Mouse (Mus musculus): ENCODE results near the gene Tlx2. TPM values are rescaled to one million over a fixed set of nuclear protein-coding genes. Genes with fewer than 3 reads are reported as not detected.

The Tlx2 gene
- polyA plus RNA-seq, 1 experiment = not detected

GRCm38 (mm10) chr6:83111510-83112136, 41.5 kb upstream of the Tlx2 start:
- H3K4me3 ChIP-seq (ENCODE audit: insufficient read depth, low read length) = no peak overlapping the region
- H3K27ac ChIP-seq (ENCODE audit: insufficient read depth, low read depth, low read length) = no peak overlapping the region
- TF ChIP-seq POLR2A (IDR thresholded peaks at IDR 0.05; ENCODE audit: borderline replicate concordance, low read depth, low read length) (no peak), CTCF (IDR thresholded peaks at IDR 0.05; ENCODE audit: low read depth, low read length) (no peak)
- H3K4me1 ChIP-seq (ENCODE audit: control insufficient read depth, insufficient read depth, low read length) = peaks cover 14% of the 10 kb centered on the region

- TF ChIP-seq CTCF (IDR thresholded peaks at IDR 0.05; ENCODE audit: low read depth, low read length) = no peak
- TF ChIP-seq POLR2A (IDR thresholded peaks at IDR 0.05; ENCODE audit: borderline replicate concordance, low read depth, low read length) = no peak
- H3K4me3 ChIP-seq (ENCODE audit: insufficient read depth, low read length) = peak within 1 kb of the TSS; percentile 89
- H3K27ac ChIP-seq (ENCODE audit: insufficient read depth, low read depth, low read length) = peak within 1 kb of the TSS; percentile 70
- H3K4me1 ChIP-seq (ENCODE audit: control insufficient read depth, insufficient read depth, low read length) = peaks cover 7% of the 10 kb centered on the region
Measured at GRCm38 (mm10) chr6:83108762-83109668, 38.9 kb upstream of the Tlx2 start, which contains the start of gene Mrpl53. Mrpl53 (plus strand) TSS chr6:83109040.

- H3K27ac ChIP-seq (ENCODE audit: insufficient read depth, low read depth, low read length) = no peak overlapping the region
- H3K4me3 ChIP-seq (ENCODE audit: insufficient read depth, low read length) = peak overlapping the region; percentile 89
- peaks cover 10% of the 10 kb centered on the region for H3K4me1 ChIP-seq (ENCODE audit: control insufficient read depth, insufficient read depth, low read length)
- TF ChIP-seq CTCF (IDR thresholded peaks at IDR 0.05; ENCODE audit: low read depth, low read length) (peak; percentile 54; the same call in 1 of the 2 replicates), POLR2A (IDR thresholded peaks at IDR 0.05; ENCODE audit: borderline replicate concordance, low read depth, low read length) (no peak)
Measured at GRCm38 (mm10) chr6:83107566-83108400, 37.7 kb upstream of the Tlx2 start.

DNA sequence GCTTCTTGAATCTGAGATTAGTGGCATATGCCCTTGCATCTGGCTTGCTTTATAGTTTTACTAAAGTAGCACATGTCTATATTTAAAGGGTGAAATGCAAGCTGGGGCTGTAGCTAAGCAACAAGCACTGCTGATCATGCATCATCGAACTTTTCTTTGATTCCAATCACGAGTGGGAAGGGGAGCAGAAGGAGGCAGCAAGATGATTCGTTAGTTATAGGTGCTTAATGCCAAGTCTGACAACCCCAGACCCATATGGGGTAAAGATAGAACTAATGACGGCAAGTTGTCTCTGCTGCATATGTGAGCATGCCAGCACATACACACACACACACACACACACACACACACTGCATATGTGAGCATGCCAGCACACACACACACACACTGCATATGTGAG, 34.1 kb upstream of the Tlx2 start:
- Histone ChIP-seq H3K27ac (ENCODE audit: insufficient read depth, low read depth, low read length) (no peak overlapping the region), H3K4me1 (ENCODE audit: control insufficient read depth, insufficient read depth, low read length) (peaks cover 13% of the 10 kb centered on the region), H3K4me3 (ENCODE audit: insufficient read depth, low read length) (no peak overlapping the region)
- TF ChIP-seq POLR2A (IDR thresholded peaks at IDR 0.05; ENCODE audit: borderline replicate concordance, low read depth, low read length) = no peak
- TF ChIP-seq CTCF (IDR thresholded peaks at IDR 0.05; ENCODE audit: low read depth, low read length) = no peak

DNA sequence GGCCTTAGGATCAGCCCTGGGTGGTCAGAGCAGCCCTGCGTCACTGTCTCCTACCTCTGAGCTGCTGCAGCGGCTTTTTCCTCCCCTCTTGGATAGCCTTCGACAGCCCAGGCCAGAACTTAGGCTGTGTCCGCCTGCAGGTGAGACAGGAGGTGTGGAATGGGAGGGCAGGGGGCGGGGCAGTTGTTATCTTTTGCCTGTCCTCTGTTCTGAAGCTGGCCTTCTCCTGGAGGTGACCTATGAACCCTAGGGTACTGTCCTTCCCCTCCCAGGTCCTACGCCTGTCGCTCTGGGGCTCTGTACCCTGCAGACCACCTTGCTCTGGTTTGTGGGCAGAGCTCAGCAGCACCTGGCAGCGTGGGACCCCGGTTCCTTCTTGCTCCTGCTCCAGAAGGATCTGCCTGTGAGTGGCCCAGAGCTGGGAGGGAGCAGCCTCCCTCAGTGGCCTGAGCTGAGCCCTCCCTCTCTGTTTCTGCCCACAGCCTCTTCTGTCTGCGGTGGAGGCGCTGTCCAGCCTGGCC, 33.1 kb upstream of the Tlx2 start:
- H3K4me1 ChIP-seq (ENCODE audit: control insufficient read depth, insufficient read depth, low read length) = peaks cover 13% of the 10 kb centered on the region
- TF ChIP-seq CTCF (IDR thresholded peaks at IDR 0.05; ENCODE audit: low read depth, low read length) (no peak), POLR2A (IDR thresholded peaks at IDR 0.05; ENCODE audit: borderline replicate concordance, low read depth, low read length) (no peak)
- no peak overlapping the region for H3K4me3 ChIP-seq (ENCODE audit: insufficient read depth, low read length)
- no peak overlapping the region for H3K27ac ChIP-seq (ENCODE audit: insufficient read depth, low read depth, low read length)

DNA sequence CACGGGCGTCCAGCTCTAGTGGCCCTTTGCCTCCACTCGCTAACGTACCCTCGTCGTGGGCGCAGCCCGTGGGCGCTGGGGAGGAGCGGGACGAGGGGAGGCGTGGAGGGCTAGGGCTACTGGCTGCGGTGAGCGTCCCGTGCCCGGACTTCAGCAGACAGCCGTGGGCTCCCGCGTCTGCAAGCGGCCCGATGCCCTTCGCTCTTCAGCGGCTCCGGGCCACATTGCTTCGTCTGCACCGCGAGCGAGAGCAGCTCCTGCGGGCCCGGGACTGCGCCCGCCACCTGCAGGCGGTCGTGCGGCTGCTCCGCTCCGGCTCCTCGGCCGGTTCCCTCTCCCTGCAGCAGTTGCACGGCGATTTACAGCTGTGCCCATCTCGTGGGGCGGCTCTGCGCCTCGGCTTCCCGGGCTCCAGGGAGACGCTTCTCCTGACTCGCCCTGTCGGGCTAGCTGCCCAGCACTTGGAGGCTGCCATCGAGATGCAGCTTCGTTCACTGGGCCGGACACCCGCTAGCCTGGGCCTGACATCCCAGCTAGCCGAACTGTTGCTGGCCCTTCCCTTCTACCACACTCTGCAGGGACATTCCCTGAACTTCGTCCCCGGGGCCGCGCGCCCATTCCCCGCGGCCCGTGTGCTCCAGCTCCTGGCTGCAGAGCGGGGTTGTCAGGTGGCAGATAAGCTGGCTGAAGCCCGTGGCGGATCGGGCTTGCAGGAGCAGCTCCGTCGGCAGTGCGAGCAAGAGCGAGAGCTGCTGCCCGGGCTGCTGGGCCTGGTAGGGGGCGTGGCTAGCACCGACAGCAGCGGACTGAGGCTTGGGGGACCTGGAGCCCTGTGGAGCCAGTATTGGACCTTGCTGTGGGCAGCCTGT, 31.8 kb upstream of the Tlx2 start:
- TF ChIP-seq CTCF (IDR thresholded peaks at IDR 0.05; ENCODE audit: low read depth, low read length) (no peak), POLR2A (IDR thresholded peaks at IDR 0.05; ENCODE audit: borderline replicate concordance, low read depth, low read length) (no peak)
- Histone ChIP-seq H3K4me1 (ENCODE audit: control insufficient read depth, insufficient read depth, low read length) (peaks cover 10% of the 10 kb centered on the region), H3K27ac (ENCODE audit: insufficient read depth, low read depth, low read length) (peak overlapping the region; percentile 76), H3K4me3 (ENCODE audit: insufficient read depth, low read length) (peak overlapping the region; percentile 87)

GRCm38 (mm10) chr6:83101316-83101687, 31.2 kb upstream of the Tlx2 start, which contains the start of the genes Ccdc142 and Gm42688:
Ccdc142 (plus strand) TSS chr6:83101601.
Gm42688 (plus strand) TSS chr6:83101617.
- H3K27ac ChIP-seq (ENCODE audit: insufficient read depth, low read depth, low read length) = peak within 1 kb of the TSS; percentile 76
- peak within 1 kb of the TSS; percentile 87 for H3K4me3 ChIP-seq (ENCODE audit: insufficient read depth, low read length)
- TF ChIP-seq POLR2A (IDR thresholded peaks at IDR 0.05; ENCODE audit: borderline replicate concordance, low read depth, low read length) = no peak
- peak; percentile 64 for TF ChIP-seq CTCF (IDR thresholded peaks at IDR 0.05; ENCODE audit: low read depth, low read length)
- peaks cover 10% of the 10 kb centered on the region for H3K4me1 ChIP-seq (ENCODE audit: control insufficient read depth, insufficient read depth, low read length)

GRCm38 (mm10) chr6:83098411-83098810, 28.3 kb upstream of the Tlx2 start:
- Histone ChIP-seq H3K4me1 (ENCODE audit: control insufficient read depth, insufficient read depth, low read length) (peaks cover 10% of the 10 kb centered on the region), H3K4me3 (ENCODE audit: insufficient read depth, low read length) (no peak overlapping the region), H3K27ac (ENCODE audit: insufficient read depth, low read depth, low read length) (no peak overlapping the region)
- TF ChIP-seq POLR2A (IDR thresholded peaks at IDR 0.05; ENCODE audit: borderline replicate concordance, low read depth, low read length) = no peak
- no peak for TF ChIP-seq CTCF (IDR thresholded peaks at IDR 0.05; ENCODE audit: low read depth, low read length)

Data from bone marrow macrophage, adult 2 months (primary cell).